10 mouse cellular contexts compared by ENCODE assay signal in the genomic region with DNA sequence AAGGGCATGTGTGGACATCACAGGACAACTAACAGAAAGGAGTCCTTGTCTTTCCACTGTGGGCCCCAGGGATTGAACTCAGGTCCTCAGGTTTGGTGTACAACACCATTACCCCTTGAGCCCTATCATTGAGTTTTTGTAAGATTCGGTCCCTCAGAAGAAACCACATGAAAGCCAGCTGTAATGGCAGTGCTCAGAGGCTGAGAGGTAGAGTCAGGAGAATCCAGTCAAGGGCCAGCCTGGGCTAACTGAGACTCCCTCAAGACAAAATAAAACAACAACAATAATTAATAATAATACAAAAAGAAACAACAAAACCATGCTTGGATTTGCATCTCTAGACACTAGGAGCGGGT. TPM values are rescaled to one million over a fixed set of nuclear protein-coding genes. Genes with fewer than 3 reads are reported as not detected.
DNase-seq lines count a peak whose midpoint lies in the region; ATAC-seq lines count a peak whose summit lies in the region.
"Had no signal": no experiment of that assay in that cellular context is flagged by ENCODE, and none has a peak within 500 bp of the region (broad histone marks: within the 10 kb centered on the region; RNA-seq: fewer than 3 reads in every experiment).

No protein-coding gene starts in this region.

- peak overlapping the region; percentile 85 for H3K27ac ChIP-seq in kidney, embryonic 15.5 days
- H3K27ac ChIP-seq in embryonic facial prominence, embryonic 10.5 days (replicated peaks): peak overlapping the region; percentile 90
- peak overlapping the region; percentile 96 for H3K27ac ChIP-seq in hindbrain, embryonic 14.5 days
- peak overlapping the region; percentile 86 for H3K27ac ChIP-seq in midbrain, embryonic 16.5 days (ENCODE audit: low read length)

- H3K4me2 ChIP-seq in kidney, embryonic 15.5 days: peak overlapping the region; percentile 77
- peak overlapping the region; percentile 70 for H3K4me2 ChIP-seq in hindbrain, embryonic 14.5 days (replicated peaks)
- H3K4me2 ChIP-seq in midbrain, embryonic 16.5 days (ENCODE audit: low read length): peak overlapping the region; percentile 67

- no peaks in the 10 kb centered on the region for H3K9me3 ChIP-seq in kidney, embryonic 15.5 days (replicated peaks)
- no peaks in the 10 kb centered on the region for H3K9me3 ChIP-seq in embryonic facial prominence, embryonic 10.5 days
- no peaks in the 10 kb centered on the region for H3K9me3 ChIP-seq in hindbrain, embryonic 14.5 days (ENCODE audit: control insufficient read depth, low read length)
- H3K9me3 ChIP-seq in midbrain, embryonic 16.5 days (replicated peaks; ENCODE audit: control insufficient read depth, low read length, poor library complexity, severe bottlenecking): no peaks in the 10 kb centered on the region

- H3K36me3 ChIP-seq in kidney, embryonic 15.5 days: peaks cover 28% of the 10 kb centered on the region
- H3K36me3 ChIP-seq in embryonic facial prominence, embryonic 10.5 days (replicated peaks): peaks cover 37% of the 10 kb centered on the region
- peaks cover 29% of the 10 kb centered on the region for H3K36me3 ChIP-seq in hindbrain, embryonic 14.5 days (replicated peaks; ENCODE audit: control insufficient read depth, insufficient read depth)
- peaks cover 7% of the 10 kb centered on the region for H3K36me3 ChIP-seq in midbrain, embryonic 16.5 days (ENCODE audit: control insufficient read depth, insufficient read depth, low read length)

- H3K9ac ChIP-seq in kidney, embryonic 15.5 days: no peak overlapping the region
- H3K9ac ChIP-seq in hindbrain, embryonic 14.5 days: peak overlapping the region; percentile 78; the same call in 1 of the 2 replicates
- peak overlapping the region; percentile 65 for H3K9ac ChIP-seq in midbrain, embryonic 16.5 days (ENCODE audit: low read depth, low read length)

- H3K27me3 ChIP-seq in kidney, embryonic 15.5 days: no peaks in the 10 kb centered on the region
- H3K27me3 ChIP-seq in embryonic facial prominence, embryonic 10.5 days (replicated peaks; ENCODE audit: low read depth, poor library complexity, severe bottlenecking): no peaks in the 10 kb centered on the region
- H3K27me3 ChIP-seq in hindbrain, embryonic 14.5 days (ENCODE audit: control insufficient read depth, insufficient read depth, low read length): no peaks in the 10 kb centered on the region
- no peaks in the 10 kb centered on the region for H3K27me3 ChIP-seq in midbrain, embryonic 16.5 days (ENCODE audit: control insufficient read depth, insufficient read depth, low read depth, low read length)
- H3K27me3 ChIP-seq: Patski had no signal

- ATAC-seq in kidney, embryonic 15.5 days (replicated peaks; ENCODE audit: low FRiP score): no peak
- no peak for ATAC-seq in hindbrain, embryonic 14.5 days (ENCODE audit: low FRiP score)
- no peak for ATAC-seq in midbrain, embryonic 16.5 days
- ATAC-seq: Patski had no signal

- 72% methylated on average over 2 of the region's 2 CpGs for WGBS in kidney, embryonic 15.5 days
- 72% methylated on average over 2 of the region's 2 CpGs for WGBS in embryonic facial prominence, embryonic 10.5 days
- WGBS in hindbrain, embryonic 14.5 days: 81% methylated on average over 2 of the region's 2 CpGs
- WGBS in midbrain, embryonic 16.5 days: 68% methylated on average over 2 of the region's 2 CpGs

- peaks cover 28% of the 10 kb centered on the region for H3K4me1 ChIP-seq in kidney, embryonic 15.5 days
- H3K4me1 ChIP-seq in embryonic facial prominence, embryonic 10.5 days: peaks cover 26% of the 10 kb centered on the region
- peaks cover 9% of the 10 kb centered on the region for H3K4me1 ChIP-seq in hindbrain, embryonic 14.5 days (replicated peaks; ENCODE audit: control insufficient read depth, insufficient read depth, low read length)
- peaks cover 12% of the 10 kb centered on the region for H3K4me1 ChIP-seq in midbrain, embryonic 16.5 days (ENCODE audit: control insufficient read depth, insufficient read depth, low read length)

- H3K4me3 ChIP-seq in kidney, embryonic 15.5 days (replicated peaks): no peak overlapping the region; the same call in 1 of the 2 replicates
- H3K4me3 ChIP-seq in embryonic facial prominence, embryonic 10.5 days: peak overlapping the region; percentile 70
- H3K4me3 ChIP-seq in hindbrain, embryonic 14.5 days (replicated peaks; ENCODE audit: low read length): peak overlapping the region; percentile 51
- H3K4me3 ChIP-seq in midbrain, embryonic 16.5 days (ENCODE audit: low read depth, low read length): peak overlapping the region; percentile 49

- DNase-seq in kidney, adult 11 months: no peak
- no peak for DNase-seq in embryonic facial prominence, embryonic 10.5 days (ENCODE audit: low spot score)
- peak; percentile 23 for DNase-seq in hindbrain, embryonic 14.5 days (ENCODE audit: low spot score)
- no peak for DNase-seq in frontal cortex, adult 2 months (ENCODE audit: extremely low spot score in 1 of 2, low spot score in 1 of 2)
- DNase-seq in layer of hippocampus, postnatal 10 days (ENCODE audit: low spot score in 2 of 2): no peak
- DNase-seq in yolk sac, embryonic 10.5 days (ENCODE audit: low spot score): no peak

RNA-seq across cellular contexts. Expression of gene B230217C12Rik, which starts 0.5 kb away (rescaled TPM):
- 7.4 and 7.5 TPM in 2 replicates for polyA plus RNA-seq in kidney, embryonic 15.5 days (2015; fragmentation: Nextera tagmentation; extraction: Ambion mirVana)
- 14.0 and 16.0 TPM in 2 replicates for polyA plus RNA-seq in embryonic facial prominence, embryonic 10.5 days (2016; fragmentation: Nextera tagmentation; extraction: Ambion mirVana)
- polyA plus RNA-seq in hindbrain, embryonic 14.5 days (2014; fragmentation: Nextera tagmentation; extraction: Ambion mirVana): 38.2 and 38.8 TPM in 2 replicates
- 36.7 and 43.8 TPM in 2 replicates for polyA plus RNA-seq in midbrain, embryonic 16.5 days (2015; fragmentation: Nextera tagmentation; extraction: Ambion mirVana)
- polyA plus RNA-seq in frontal cortex, adult 2 months (2012; rRNA removed): 102 and 104 TPM in 2 replicates
- total RNA-seq in layer of hippocampus, postnatal 10 days (2021): 10 to 100 TPM; 33.9 to 34.7 TPM

RNA-seq across cellular contexts. Expression of gene Lasp1, which starts 41.3 kb away (rescaled TPM):
- 104 and 108 TPM in 2 replicates for polyA plus RNA-seq in kidney, embryonic 15.5 days (2015; fragmentation: Nextera tagmentation; extraction: Ambion mirVana)
- polyA plus RNA-seq in embryonic facial prominence, embryonic 10.5 days (2016; fragmentation: Nextera tagmentation; extraction: Ambion mirVana): 90.5 and 98.7 TPM in 2 replicates
- polyA plus RNA-seq in hindbrain, embryonic 14.5 days (2014; fragmentation: Nextera tagmentation; extraction: Ambion mirVana): 110 and 126 TPM in 2 replicates
- polyA plus RNA-seq in midbrain, embryonic 16.5 days (2015; fragmentation: Nextera tagmentation; extraction: Ambion mirVana): 194 and 202 TPM in 2 replicates
- 108 and 111 TPM in 2 replicates for polyA plus RNA-seq in frontal cortex, adult 2 months (2012; rRNA removed)
- 100 to 1,000 TPM; 148 to 150 TPM for total RNA-seq in layer of hippocampus, postnatal 10 days (2021)

RNA-seq across cellular contexts. Expression of gene Fbxo47, which starts 43.8 kb away (rescaled TPM):
- polyA plus RNA-seq in kidney, embryonic 15.5 days (2015; fragmentation: Nextera tagmentation; extraction: Ambion mirVana): 0.48 and 0.73 TPM in 2 replicates
- 0.42 and 0.67 TPM in 2 replicates for polyA plus RNA-seq in embryonic facial prominence, embryonic 10.5 days (2016; fragmentation: Nextera tagmentation; extraction: Ambion mirVana)
- 0.37 and 0.72 TPM in 2 replicates for polyA plus RNA-seq in hindbrain, embryonic 14.5 days (2014; fragmentation: Nextera tagmentation; extraction: Ambion mirVana)
- polyA plus RNA-seq in midbrain, embryonic 16.5 days (2015; fragmentation: Nextera tagmentation; extraction: Ambion mirVana): 0.56 and 0.78 TPM in 2 replicates
- 0.48 and 0.76 TPM in 2 replicates for polyA plus RNA-seq in frontal cortex, adult 2 months (2012; rRNA removed)
- under 1 TPM; 0.45 to 0.46 TPM for total RNA-seq in layer of hippocampus, postnatal 10 days (2021)
- polyA plus RNA-seq: small intestine, adult 2 months had no signal

RNA-seq across cellular contexts. Expression of gene Rpl23, which starts 57.9 kb away (rescaled TPM):
- polyA plus RNA-seq in kidney, embryonic 15.5 days (2015; fragmentation: Nextera tagmentation; extraction: Ambion mirVana): 565 and 652 TPM in 2 replicates
- 481 and 487 TPM in 2 replicates for polyA plus RNA-seq in embryonic facial prominence, embryonic 10.5 days (2016; fragmentation: Nextera tagmentation; extraction: Ambion mirVana)
- polyA plus RNA-seq in hindbrain, embryonic 14.5 days (2014; fragmentation: Nextera tagmentation; extraction: Ambion mirVana): 324 and 419 TPM in 2 replicates
- polyA plus RNA-seq in midbrain, embryonic 16.5 days (2015; fragmentation: Nextera tagmentation; extraction: Ambion mirVana): 267 and 286 TPM in 2 replicates
- polyA plus RNA-seq in frontal cortex, adult 2 months (2012; rRNA removed): 342 and 345 TPM in 2 replicates
- 100 to 1,000 TPM; 458 to 501 TPM for total RNA-seq in layer of hippocampus, postnatal 10 days (2021)
